Mouse (Mus musculus): ENCODE data around the gene Trmt10a. TPM values are rescaled to one million over a fixed set of nuclear protein-coding genes. Genes with fewer than 3 reads are reported as not detected.

The Trmt10a gene
- 8.2 and 12.1 TPM in 2 replicates for polyA plus RNA-seq (2014; fragmentation: Nextera tagmentation; extraction: Ambion mirVana)

GRCm38 (mm10) chr3:138143315-138144059 lies at the start of gene Trmt10a:
TSS of gene Trmt10a (plus strand) at chr3:138143448.
- peak within 1 kb of the TSS; percentile 74 for H3K9ac ChIP-seq (replicated peaks; ENCODE audit: low read depth, low read length)
- peak within 1 kb of the TSS; percentile 55 for H3K4me3 ChIP-seq (ENCODE audit: low read depth, low read length)
- no peaks in the 10 kb centered on the region for H3K27me3 ChIP-seq (ENCODE audit: control insufficient read depth, insufficient read depth, low read length)
- no peaks in the 10 kb centered on the region for H3K36me3 ChIP-seq (ENCODE audit: control insufficient read depth, insufficient read depth, low read length)
- peak within 1 kb of the TSS; percentile 66 for H3K4me2 ChIP-seq (ENCODE audit: low read depth, low read length)
- WGBS = under 1% methylated on average over 70 of the region's 70 CpGs
- H3K27ac ChIP-seq (ENCODE audit: low read depth, low read length) = peak within 1 kb of the TSS; percentile 95
- no peaks in the 10 kb centered on the region for H3K9me3 ChIP-seq (ENCODE audit: control insufficient read depth, low read length)
- peaks cover 3% of the 10 kb centered on the region; the same call in 1 of the 2 replicates for H3K4me1 ChIP-seq (ENCODE audit: control insufficient read depth, insufficient read depth, low read length)
- peak; percentile 98 for ATAC-seq (ENCODE audit: low read depth)

- Histone ChIP-seq H3K36me3 (ENCODE audit: control insufficient read depth, insufficient read depth, low read length) (no peaks in the 10 kb centered on the region), H3K4me1 (ENCODE audit: control insufficient read depth, insufficient read depth, low read length) (no peaks in the 10 kb centered on the region), H3K27me3 (ENCODE audit: control insufficient read depth, insufficient read depth, low read length) (no peaks in the 10 kb centered on the region), H3K4me3 (ENCODE audit: low read depth, low read length) (no peak overlapping the region), H3K4me2 (ENCODE audit: low read depth, low read length) (no peak overlapping the region), H3K9ac (replicated peaks; ENCODE audit: low read depth, low read length) (no peak overlapping the region), H3K9me3 (ENCODE audit: control insufficient read depth, low read length) (no peaks in the 10 kb centered on the region), H3K27ac (ENCODE audit: low read depth, low read length) (no peak overlapping the region)
- no peak for ATAC-seq (ENCODE audit: low read depth)
- WGBS = 84% methylated on average over 3 of the region's 3 CpGs
Measured at GRCm38 (mm10) chr3:138095301-138095700, 47.9 kb upstream of the Trmt10a start.

DNA sequence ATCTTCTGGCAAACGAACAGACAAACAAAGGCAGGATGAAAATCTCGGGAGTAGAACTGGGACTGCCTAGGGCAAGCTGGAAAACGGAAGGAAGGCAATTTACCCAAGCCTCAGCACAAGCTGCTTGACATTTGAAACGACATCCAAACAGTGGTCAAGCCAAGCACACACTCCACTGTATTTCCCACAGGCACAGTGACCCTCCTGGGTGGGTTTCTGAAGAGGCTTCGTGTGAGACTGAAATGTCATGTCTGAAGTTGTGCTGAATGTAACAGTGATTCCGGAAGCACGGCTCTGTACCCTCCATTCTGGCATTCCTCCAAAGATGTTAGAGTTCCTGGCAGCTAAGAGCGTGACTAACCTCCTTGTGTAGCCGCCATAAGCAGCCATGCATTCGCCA lies 47.5 kb upstream of the Trmt10a start:
- Histone ChIP-seq H3K27me3 (ENCODE audit: control insufficient read depth, insufficient read depth, low read length) (no peaks in the 10 kb centered on the region), H3K9me3 (ENCODE audit: control insufficient read depth, low read length) (no peaks in the 10 kb centered on the region), H3K4me3 (ENCODE audit: low read depth, low read length) (no peak overlapping the region), H3K9ac (replicated peaks; ENCODE audit: low read depth, low read length) (no peak overlapping the region), H3K4me2 (ENCODE audit: low read depth, low read length) (no peak overlapping the region), H3K27ac (ENCODE audit: low read depth, low read length) (no peak overlapping the region), H3K36me3 (ENCODE audit: control insufficient read depth, insufficient read depth, low read length) (no peaks in the 10 kb centered on the region), H3K4me1 (ENCODE audit: control insufficient read depth, insufficient read depth, low read length) (no peaks in the 10 kb centered on the region)
- 53% methylated on average over 10 of the region's 10 CpGs for WGBS
- peak; percentile 82; the same call in 1 of the 2 replicates for ATAC-seq (ENCODE audit: low read depth)

DNA sequence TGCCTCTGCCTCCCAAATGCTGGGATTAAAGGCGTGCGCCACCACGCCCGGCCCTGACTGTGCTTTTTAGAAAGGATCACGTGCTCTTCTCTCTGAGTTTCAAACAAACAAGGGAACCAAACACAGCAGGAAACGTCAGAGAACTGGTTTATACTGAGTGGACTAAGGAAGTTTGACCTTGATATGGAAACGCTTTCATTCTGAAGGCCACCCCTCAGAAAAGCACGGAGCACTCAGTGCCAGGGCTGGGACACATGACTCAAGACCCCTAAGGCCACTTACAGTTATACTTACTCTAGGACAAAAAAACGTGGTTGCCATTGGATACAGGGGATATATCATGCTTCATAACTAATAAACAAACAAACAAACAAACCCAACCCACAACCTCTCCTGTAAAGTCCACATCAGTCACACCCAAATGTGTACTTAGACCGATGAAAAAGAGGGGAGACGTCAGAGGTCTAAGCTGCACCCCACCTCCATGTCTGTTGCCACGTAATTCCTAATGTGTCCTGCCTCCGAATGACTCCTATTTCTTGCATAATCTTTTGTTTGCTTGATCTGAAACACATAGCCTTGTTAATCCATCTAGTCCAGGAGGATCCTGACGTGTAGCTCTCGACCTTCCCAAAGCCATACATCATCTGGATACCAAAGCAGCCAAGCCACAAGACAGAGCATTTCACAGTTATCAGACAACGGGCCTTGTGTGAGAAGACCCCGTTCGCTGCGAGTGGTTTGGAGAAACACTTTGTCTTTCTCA lies 46.8 kb upstream of the Trmt10a start:
- no peak overlapping the region for H3K9ac ChIP-seq (replicated peaks; ENCODE audit: low read depth, low read length)
- H3K36me3 ChIP-seq (ENCODE audit: control insufficient read depth, insufficient read depth, low read length) = no peaks in the 10 kb centered on the region
- no peak overlapping the region for H3K27ac ChIP-seq (ENCODE audit: low read depth, low read length)
- no peaks in the 10 kb centered on the region for H3K27me3 ChIP-seq (ENCODE audit: control insufficient read depth, insufficient read depth, low read length)
- ATAC-seq (ENCODE audit: low read depth) = peak; percentile 14; the same call in 1 of the 2 replicates
- H3K4me1 ChIP-seq (ENCODE audit: control insufficient read depth, insufficient read depth, low read length) = no peaks in the 10 kb centered on the region
- no peaks in the 10 kb centered on the region for H3K9me3 ChIP-seq (ENCODE audit: control insufficient read depth, low read length)
- 83% methylated on average over 19 of the region's 19 CpGs for WGBS
- no peak overlapping the region for H3K4me3 ChIP-seq (ENCODE audit: low read depth, low read length)
- H3K4me2 ChIP-seq (ENCODE audit: low read depth, low read length) = no peak overlapping the region

DNA sequence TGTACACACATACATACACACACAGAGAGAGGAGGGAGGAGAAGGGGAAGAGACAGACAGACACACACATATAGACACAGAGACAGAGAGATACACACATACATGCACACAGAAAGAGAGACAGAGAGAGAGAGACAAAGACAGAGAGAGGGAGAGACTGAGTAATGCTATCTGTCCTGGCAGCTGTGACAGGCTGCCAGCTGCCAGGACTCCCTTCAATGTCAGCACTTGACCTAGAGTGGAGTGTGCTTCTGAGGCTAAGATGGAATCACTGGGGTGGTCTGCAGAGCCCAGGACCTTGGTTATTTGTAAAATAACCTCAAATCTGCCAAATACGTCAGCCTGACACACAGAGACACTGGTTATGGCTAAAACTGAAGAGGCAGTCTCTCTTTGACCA lies 45.5 kb upstream of the Trmt10a start:
- Histone ChIP-seq H3K27ac (ENCODE audit: low read depth, low read length) (no peak overlapping the region), H3K36me3 (ENCODE audit: control insufficient read depth, insufficient read depth, low read length) (no peaks in the 10 kb centered on the region), H3K9me3 (ENCODE audit: control insufficient read depth, low read length) (no peaks in the 10 kb centered on the region), H3K4me1 (ENCODE audit: control insufficient read depth, insufficient read depth, low read length) (no peaks in the 10 kb centered on the region), H3K4me2 (ENCODE audit: low read depth, low read length) (no peak overlapping the region), H3K27me3 (ENCODE audit: control insufficient read depth, insufficient read depth, low read length) (no peaks in the 10 kb centered on the region), H3K4me3 (ENCODE audit: low read depth, low read length) (no peak overlapping the region), H3K9ac (replicated peaks; ENCODE audit: low read depth, low read length) (no peak overlapping the region)
- ATAC-seq (ENCODE audit: low read depth) = no peak
- WGBS = 91% methylated on average over 1 of the region's 1 CpGs

DNA sequence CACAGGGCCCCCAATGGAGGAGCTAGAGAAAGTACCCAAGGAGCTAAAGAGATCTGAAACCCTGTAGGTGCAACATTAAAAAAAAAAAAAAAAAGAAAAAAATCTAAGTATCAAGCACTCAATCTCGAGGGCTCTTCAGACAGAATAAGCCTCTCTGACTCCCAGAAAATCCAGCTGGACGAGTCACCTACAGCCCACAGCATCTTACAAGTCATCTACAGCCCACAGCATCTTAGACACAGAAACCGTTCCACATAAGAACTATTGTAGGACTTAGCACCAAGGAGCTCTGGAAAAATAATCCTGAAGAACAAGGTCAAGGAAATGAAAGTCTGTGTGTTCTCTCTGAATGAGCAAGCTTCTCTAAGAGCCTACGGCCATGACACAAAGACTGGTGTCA lies 41.3 kb upstream of the Trmt10a start:
- Histone ChIP-seq H3K4me1 (ENCODE audit: control insufficient read depth, insufficient read depth, low read length) (no peaks in the 10 kb centered on the region), H3K9ac (replicated peaks; ENCODE audit: low read depth, low read length) (no peak overlapping the region), H3K4me3 (ENCODE audit: low read depth, low read length) (no peak overlapping the region), H3K27me3 (ENCODE audit: control insufficient read depth, insufficient read depth, low read length) (no peaks in the 10 kb centered on the region), H3K36me3 (ENCODE audit: control insufficient read depth, insufficient read depth, low read length) (no peaks in the 10 kb centered on the region), H3K4me2 (ENCODE audit: low read depth, low read length) (no peak overlapping the region), H3K27ac (ENCODE audit: low read depth, low read length) (no peak overlapping the region), H3K9me3 (ENCODE audit: control insufficient read depth, low read length) (no peaks in the 10 kb centered on the region)
- no peak for ATAC-seq (ENCODE audit: low read depth)
- WGBS = 94% methylated on average over 4 of the region's 4 CpGs

DNA sequence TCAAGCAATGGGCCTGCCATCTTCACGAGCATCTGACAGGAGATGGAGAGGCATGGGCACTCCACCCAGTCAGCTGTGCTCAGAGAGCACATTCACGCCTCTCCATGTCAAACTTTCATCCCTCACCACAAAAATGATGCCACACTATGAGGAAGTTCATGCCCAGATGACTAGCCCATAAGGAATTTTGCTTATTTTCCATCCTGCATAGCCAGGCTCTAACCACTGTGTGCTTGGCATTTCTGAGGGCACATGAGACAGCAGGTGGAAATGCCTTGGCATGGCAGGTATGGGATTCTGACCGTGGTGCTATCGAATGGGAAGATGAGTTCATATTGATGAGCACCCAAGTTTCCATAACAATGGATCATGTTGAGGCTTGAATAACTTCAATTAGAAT lies 39.6 kb upstream of the Trmt10a start:
- ATAC-seq (ENCODE audit: low read depth) = no peak
- H3K4me1 ChIP-seq (ENCODE audit: control insufficient read depth, insufficient read depth, low read length) = no peaks in the 10 kb centered on the region
- H3K4me3 ChIP-seq (ENCODE audit: low read depth, low read length) = no peak overlapping the region
- no peak overlapping the region for H3K27ac ChIP-seq (ENCODE audit: low read depth, low read length)
- no peaks in the 10 kb centered on the region for H3K36me3 ChIP-seq (ENCODE audit: control insufficient read depth, insufficient read depth, low read length)
- H3K27me3 ChIP-seq (ENCODE audit: control insufficient read depth, insufficient read depth, low read length) = no peaks in the 10 kb centered on the region
- no peaks in the 10 kb centered on the region for H3K9me3 ChIP-seq (ENCODE audit: control insufficient read depth, low read length)
- no peak overlapping the region for H3K9ac ChIP-seq (replicated peaks; ENCODE audit: low read depth, low read length)
- no peak overlapping the region for H3K4me2 ChIP-seq (ENCODE audit: low read depth, low read length)
- 90% methylated on average over 4 of the region's 4 CpGs for WGBS

- WGBS = 64% methylated on average over 5 of the region's 5 CpGs
- ATAC-seq (ENCODE audit: low read depth) = no peak
Measured at GRCm38 (mm10) chr3:138105056-138105455, 38.2 kb upstream of the Trmt10a start.

GRCm38 (mm10) chr3:138106887-138107286 lies 36.4 kb upstream of the Trmt10a start:
- Histone ChIP-seq H3K27ac (ENCODE audit: low read depth, low read length) (no peak overlapping the region), H3K36me3 (ENCODE audit: control insufficient read depth, insufficient read depth, low read length) (no peaks in the 10 kb centered on the region), H3K4me3 (ENCODE audit: low read depth, low read length) (no peak overlapping the region), H3K4me2 (ENCODE audit: low read depth, low read length) (no peak overlapping the region), H3K27me3 (ENCODE audit: control insufficient read depth, insufficient read depth, low read length) (no peaks in the 10 kb centered on the region), H3K9me3 (ENCODE audit: control insufficient read depth, low read length) (no peaks in the 10 kb centered on the region), H3K9ac (replicated peaks; ENCODE audit: low read depth, low read length) (no peak overlapping the region), H3K4me1 (ENCODE audit: control insufficient read depth, insufficient read depth, low read length) (no peaks in the 10 kb centered on the region)
- WGBS = 95% methylated on average over 10 of the region's 10 CpGs
- ATAC-seq (ENCODE audit: low read depth) = no peak

More at GRCm38 (mm10) chr3:138105056-138105455, 38.2 kb upstream of the Trmt10a start:
- H3K36me3 ChIP-seq (ENCODE audit: control insufficient read depth, insufficient read depth, low read length) = no peaks in the 10 kb centered on the region
- H3K4me1 ChIP-seq (ENCODE audit: control insufficient read depth, insufficient read depth, low read length) = no peaks in the 10 kb centered on the region
- H3K4me3 ChIP-seq (ENCODE audit: low read depth, low read length) = no peak overlapping the region
- H3K9me3 ChIP-seq (ENCODE audit: control insufficient read depth, low read length) = no peaks in the 10 kb centered on the region
- H3K4me2 ChIP-seq (ENCODE audit: low read depth, low read length) = no peak overlapping the region
- H3K9ac ChIP-seq (replicated peaks; ENCODE audit: low read depth, low read length) = no peak overlapping the region
- H3K27ac ChIP-seq (ENCODE audit: low read depth, low read length) = no peak overlapping the region
- H3K27me3 ChIP-seq (ENCODE audit: control insufficient read depth, insufficient read depth, low read length) = no peaks in the 10 kb centered on the region

All from neural tube, embryonic 14.5 days (tissue).